Mouse (Mus musculus) adrenal gland, adult (tissue): ENCODE data around the gene Trmt10b.

Source experiments
- DNase-seq, 2 experiments: peaks; one replicate each; pipeline ENCODE4 v3.0.0; 2022 to 2023; ENCODE audit warnings: low spot score in 1 of 2; ENCODE audit not compliant: inconsistent age in 2 of 2

The Trmt10b gene

GRCm38 (mm10) chr4:45341226-45341625, 44.3 kb downstream of the Trmt10b start:
- peak in 1 of 2 experiments; percentile 21 for DNase-seq

- peak; percentile 94 to 98 for DNase-seq
Observed at GRCm38 (mm10) chr4:45341669-45342249, 44.8 kb downstream of the Trmt10b start, which contains the start of gene Dcaf10. Gene Dcaf10, plus strand, starts transcription at chr4:45342101.

DNA sequence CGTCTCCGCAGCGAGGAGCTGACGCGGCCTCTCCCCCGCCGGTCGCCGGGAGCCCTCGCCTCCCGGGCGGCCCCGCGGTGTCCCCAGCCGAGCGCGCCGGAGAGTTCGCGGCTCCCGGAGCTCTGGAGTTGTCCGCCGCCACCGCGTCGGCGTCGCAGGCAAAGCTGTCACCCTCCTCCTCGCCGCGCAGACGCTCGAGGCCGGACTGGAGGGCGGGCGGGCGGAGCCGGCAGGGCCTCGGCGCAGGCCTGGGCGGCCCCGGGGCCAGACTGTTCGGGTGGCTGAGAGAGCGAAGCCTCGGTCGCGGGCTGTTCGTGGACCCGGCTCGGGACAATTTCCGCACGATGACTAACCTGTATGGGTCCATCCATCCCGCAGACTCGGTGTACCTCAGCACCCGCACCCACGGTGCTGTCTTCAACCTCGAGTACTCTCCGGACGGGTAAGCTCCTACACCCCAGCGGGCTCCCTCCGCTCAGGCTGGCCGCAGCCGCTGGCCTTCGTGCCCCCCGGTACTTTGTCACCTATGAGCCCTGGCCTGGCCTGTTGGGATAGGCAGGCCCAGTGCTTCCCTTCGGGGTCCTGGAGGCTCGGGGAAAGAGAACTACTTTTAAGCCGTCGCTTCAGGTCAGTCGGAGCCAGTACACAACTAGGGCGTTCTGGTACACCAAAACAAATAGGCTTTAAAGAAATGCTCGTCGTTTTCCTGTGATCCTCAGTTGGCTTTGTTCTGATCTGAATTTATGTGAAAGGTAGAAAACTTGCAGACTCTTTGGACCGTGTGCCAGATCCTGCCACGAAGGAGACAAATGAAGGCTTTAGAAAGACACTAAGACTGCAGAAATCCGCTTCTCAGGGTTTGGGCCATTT, 45.6 kb downstream of the Trmt10b start, which contains the start of gene Exosc3:
TSS of gene Exosc3 (minus strand) at position 447 of the 870 bp plus-strand sequence.
- peak in 1 of 2 experiments; percentile 75 for DNase-seq

GRCm38 (mm10) chr4:45356653-45357052, 59.7 kb downstream of the Trmt10b start:
- DNase-seq = peak in 1 of 2 experiments; percentile 26
